ENCODE assay signal across 8 mouse cellular contexts in genomic region chr4:134288397-134289256, GRCm38 (mm10). TPM values are rescaled to one million over a fixed set of nuclear protein-coding genes. Genes with fewer than 3 reads are reported as not detected.
DNase-seq lines count a peak whose midpoint lies in the region; ATAC-seq and TF ChIP-seq lines count a peak whose summit lies in the region.

No protein-coding gene starts in this region.

- no peak for TF ChIP-seq POLR2A in kidney, adult 2 months (IDR thresholded peaks at IDR 0.05; ENCODE audit: low read depth, low read length)
- no peak for TF ChIP-seq POLR2A in cortical plate, adult 2 months (IDR thresholded peaks at IDR 0.05; ENCODE audit: extremely low read depth, insufficient read depth, low read length)

- ATAC-seq in hindbrain, embryonic 14.5 days (ENCODE audit: low FRiP score): no peak
- no peak for ATAC-seq in midbrain, embryonic 11.5 days (ENCODE audit: low FRiP score)

- 27% methylated on average over 11 of the region's 11 CpGs for WGBS in kidney, adult 2 months
- WGBS in hindbrain, embryonic 14.5 days: 44% methylated on average over 11 of the region's 11 CpGs
- WGBS in midbrain, embryonic 11.5 days: 57% methylated on average over 11 of the region's 11 CpGs

- peak overlapping the region; percentile 92; the same call in 1 of the 2 replicates for H3K27ac ChIP-seq in kidney, adult 2 months (ENCODE audit: insufficient read depth, low read depth, low read length)
- no peak overlapping the region for H3K27ac ChIP-seq in cortical plate, adult 2 months (ENCODE audit: insufficient read depth, low read length)
- peak overlapping the region; percentile 99 for H3K27ac ChIP-seq in hindbrain, embryonic 14.5 days
- peak overlapping the region; percentile 100 for H3K27ac ChIP-seq in midbrain, embryonic 11.5 days (ENCODE audit: low read depth, low read length)

- DNase-seq in kidney, adult 2 months: peak; percentile 31
- no peak for DNase-seq in kidney, adult 9 months
- no peak for DNase-seq in hindbrain, embryonic 14.5 days (ENCODE audit: low spot score)
- DNase-seq in midbrain, embryonic 11.5 days (ENCODE audit: low spot score, missing footprints): no peak
- DNase-seq in thymus, postnatal 36 days: no peak
- no peak for DNase-seq in layer of hippocampus, postnatal 10 days (ENCODE audit: low spot score in 2 of 2)
- no peak for DNase-seq in thymus, adult 18-20 months

- H3K36me3 ChIP-seq in kidney, adult 2 months (ENCODE audit: control insufficient read depth, insufficient read depth, low read length): no peaks in the 10 kb centered on the region
- peaks cover 9% of the 10 kb centered on the region for H3K36me3 ChIP-seq in hindbrain, embryonic 14.5 days (replicated peaks; ENCODE audit: control insufficient read depth, insufficient read depth)
- H3K36me3 ChIP-seq in midbrain, embryonic 11.5 days (ENCODE audit: control insufficient read depth, insufficient read depth, low read length): no peaks in the 10 kb centered on the region; the same call in 1 of the 2 replicates

- H3K9me3 ChIP-seq in hindbrain, embryonic 14.5 days (ENCODE audit: control insufficient read depth, low read length): no peaks in the 10 kb centered on the region
- H3K9me3 ChIP-seq in midbrain, embryonic 11.5 days (ENCODE audit: control insufficient read depth, low read length): no peaks in the 10 kb centered on the region

- no peak overlapping the region; the same call in 1 of the 2 replicates for H3K4me3 ChIP-seq in kidney, adult 2 months (ENCODE audit: insufficient read depth, low read depth, low read length)
- H3K4me3 ChIP-seq in cortical plate, adult 2 months (ENCODE audit: insufficient read depth, low read length): peak overlapping the region; percentile 72; the same call in 1 of the 2 replicates
- H3K4me3 ChIP-seq in hindbrain, embryonic 14.5 days (replicated peaks; ENCODE audit: low read length): peak overlapping the region; percentile 99
- peak overlapping the region; percentile 98 for H3K4me3 ChIP-seq in midbrain, embryonic 11.5 days (ENCODE audit: low read depth, low read length)

- peak overlapping the region; percentile 65 for H3K4me2 ChIP-seq in hindbrain, embryonic 14.5 days (replicated peaks)
- H3K4me2 ChIP-seq in midbrain, embryonic 11.5 days: peak overlapping the region; percentile 81

- H3K9ac ChIP-seq in hindbrain, embryonic 14.5 days: peak overlapping the region; percentile 93
- H3K9ac ChIP-seq in midbrain, embryonic 11.5 days (ENCODE audit: low read length): peak overlapping the region; percentile 100

- H3K27me3 ChIP-seq in kidney, adult 2 months (replicated peaks; ENCODE audit: control insufficient read depth, insufficient read depth, low read length): no peaks in the 10 kb centered on the region
- no peaks in the 10 kb centered on the region for H3K27me3 ChIP-seq in hindbrain, embryonic 14.5 days (ENCODE audit: control insufficient read depth, insufficient read depth, low read length)
- no peaks in the 10 kb centered on the region for H3K27me3 ChIP-seq in midbrain, embryonic 11.5 days (ENCODE audit: control insufficient read depth, insufficient read depth, low read length)

- TF ChIP-seq CTCF in kidney, adult 2 months (conservative IDR thresholded peaks at IDR 0.05; ENCODE audit: insufficient read depth, insufficient read length, low read depth, low read length): no peak
- no peak for TF ChIP-seq CTCF in cortical plate, adult 2 months (IDR thresholded peaks at IDR 0.05; ENCODE audit: extremely low read depth, insufficient read depth, low read length)

- peaks cover 6% of the 10 kb centered on the region; the same call in 1 of the 2 replicates for H3K4me1 ChIP-seq in kidney, adult 2 months (ENCODE audit: control insufficient read depth, insufficient read depth, low read length)
- H3K4me1 ChIP-seq in cortical plate, adult 2 months (ENCODE audit: control insufficient read depth, insufficient read depth, low read length): peaks cover 4% of the 10 kb centered on the region
- H3K4me1 ChIP-seq in hindbrain, embryonic 14.5 days (replicated peaks; ENCODE audit: control insufficient read depth, insufficient read depth, low read length): peaks cover 20% of the 10 kb centered on the region
- peaks cover 15% of the 10 kb centered on the region for H3K4me1 ChIP-seq in midbrain, embryonic 11.5 days (ENCODE audit: control insufficient read depth, insufficient read depth, low read length)

RNA-seq across cellular contexts. Expression of gene Pdik1l, which starts 0.9 kb away (rescaled TPM):
- polyA plus RNA-seq in kidney, adult 2 months (2012; rRNA removed): 3.3 and 3.4 TPM in 2 replicates
- 8.9 and 9.1 TPM in 2 replicates for polyA plus RNA-seq in cortical plate, adult 2 months (2012; rRNA removed)
- 38.5 and 45.1 TPM in 2 replicates for polyA plus RNA-seq in hindbrain, embryonic 14.5 days (2014; fragmentation: Nextera tagmentation; extraction: Ambion mirVana)
- 24.5 and 28.8 TPM in 2 replicates for polyA plus RNA-seq in midbrain, embryonic 11.5 days (2014; fragmentation: Nextera tagmentation; extraction: Ambion mirVana)
- total RNA-seq in layer of hippocampus, postnatal 10 days (2021): 10 to 100 TPM; 18.6 to 24.4 TPM

RNA-seq across cellular contexts. Expression of gene Trim63, which starts 26.3 kb away (rescaled TPM):
- polyA plus RNA-seq in kidney, adult 2 months (2012; rRNA removed): 4.2 and 7.4 TPM in 2 replicates
- polyA plus RNA-seq in cortical plate, adult 2 months (2012; rRNA removed): 0.17 and 0.19 TPM in 2 replicates
- 0.23 TPM in 1 of 2 replicates, not detected in the other for polyA plus RNA-seq in hindbrain, embryonic 14.5 days (2014; fragmentation: Nextera tagmentation; extraction: Ambion mirVana)
- 0.11 TPM in 1 of 2 replicates, not detected in the other for polyA plus RNA-seq in midbrain, embryonic 11.5 days (2014; fragmentation: Nextera tagmentation; extraction: Ambion mirVana)
- total RNA-seq in layer of hippocampus, postnatal 10 days (2021): under 1 TPM; 0.25 to 0.71 TPM

RNA-seq across cellular contexts. Expression of gene Grrp1, which starts 34.7 kb away (rescaled TPM):
- 11.5 and 11.8 TPM in 2 replicates for polyA plus RNA-seq in kidney, adult 2 months (2012; rRNA removed)
- 7.7 and 8.5 TPM in 2 replicates for polyA plus RNA-seq in cortical plate, adult 2 months (2012; rRNA removed)
- 16.4 and 16.9 TPM in 2 replicates for polyA plus RNA-seq in hindbrain, embryonic 14.5 days (2014; fragmentation: Nextera tagmentation; extraction: Ambion mirVana)
- polyA plus RNA-seq in midbrain, embryonic 11.5 days (2014; fragmentation: Nextera tagmentation; extraction: Ambion mirVana): 4.2 and 5.1 TPM in 2 replicates
- 1 to 10 TPM; 2.6 to 3.5 TPM for total RNA-seq in layer of hippocampus, postnatal 10 days (2021)

RNA-seq across cellular contexts. Expression of gene Gm30191, which starts 41.9 kb away (rescaled TPM):
- 0.27 TPM in 1 of 2 replicates, not detected in the other for polyA plus RNA-seq in kidney, adult 2 months (2012; rRNA removed)
- polyA plus RNA-seq in cortical plate, adult 2 months (2012; rRNA removed): not detected in 2 replicates
- 0.35 and 0.87 TPM in 2 replicates for polyA plus RNA-seq in hindbrain, embryonic 14.5 days (2014; fragmentation: Nextera tagmentation; extraction: Ambion mirVana)
- 0.22 TPM in 1 of 2 replicates, not detected in the other for polyA plus RNA-seq in midbrain, embryonic 11.5 days (2014; fragmentation: Nextera tagmentation; extraction: Ambion mirVana)
- total RNA-seq in layer of hippocampus, postnatal 10 days (2021): not detected

RNA-seq across cellular contexts. Expression of gene Zfp593, which starts 43.2 kb away (rescaled TPM):
- 6.0 and 6.4 TPM in 2 replicates for polyA plus RNA-seq in kidney, adult 2 months (2012; rRNA removed)
- 12.0 and 13.5 TPM in 2 replicates for polyA plus RNA-seq in cortical plate, adult 2 months (2012; rRNA removed)
- polyA plus RNA-seq in hindbrain, embryonic 14.5 days (2014; fragmentation: Nextera tagmentation; extraction: Ambion mirVana): 12.5 and 14.4 TPM in 2 replicates
- 16.8 and 17.0 TPM in 2 replicates for polyA plus RNA-seq in midbrain, embryonic 11.5 days (2014; fragmentation: Nextera tagmentation; extraction: Ambion mirVana)
- 10 to 100 TPM; 11.1 to 12.5 TPM for total RNA-seq in layer of hippocampus, postnatal 10 days (2021)
